Comparison of ENCODE assay signal across 27 mouse cellular contexts in the genomic region with DNA sequence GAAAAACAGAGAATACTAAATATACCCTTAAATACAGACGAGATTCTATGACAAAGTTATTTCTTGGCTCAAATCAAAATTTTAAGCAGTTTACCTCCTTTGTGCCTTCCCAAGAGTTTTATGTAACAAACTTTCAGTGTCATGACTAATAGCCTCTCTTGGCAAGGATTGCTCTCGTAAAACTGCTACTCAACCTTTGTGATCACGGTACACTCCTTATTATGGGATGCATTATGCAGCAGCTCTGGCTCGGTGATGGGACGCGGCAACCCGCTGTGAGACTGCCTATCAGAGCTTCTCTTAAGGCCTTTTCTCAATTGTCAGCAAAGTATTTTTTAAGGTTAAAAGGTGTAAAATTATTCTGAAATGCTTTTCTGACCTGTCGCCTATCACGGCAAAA. TPM values are rescaled to one million over a fixed set of nuclear protein-coding genes. Genes with fewer than 3 reads are reported as not detected.
DNase-seq lines count a peak whose midpoint lies in the region; ATAC-seq and TF ChIP-seq lines count a peak whose summit lies in the region.
"Had no signal": no experiment of that assay in that cellular context is flagged by ENCODE, and none has a peak within 500 bp of the region (broad histone marks: within the 10 kb centered on the region; RNA-seq: fewer than 3 reads in every experiment).

No protein-coding gene starts in this region.

- WGBS in kidney, embryonic 14.5 days = 60% methylated on average over 9 of the region's 9 CpGs

- no peaks in the 10 kb centered on the region for H3K4me1 ChIP-seq in kidney, embryonic 14.5 days (ENCODE audit: control insufficient read depth, insufficient read depth, low read length)
- H3K4me1 ChIP-seq: embryonic facial prominence, embryonic 13.5 days; heart, embryonic 10.5 days had no signal

- no peak for TF ChIP-seq CTCF in brain, embryonic 14.5 days (IDR thresholded peaks at IDR 0.05; ENCODE audit: borderline replicate concordance, extremely low read depth, insufficient read depth, insufficient read length)

- DNase-seq in kidney, postnatal 4 days = no peak
- peak; percentile 23 to 33 for DNase-seq in urinary bladder, postnatal 36 days (ENCODE audit: low spot score in 2 of 2)
- DNase-seq in urinary bladder, postnatal 10 days (ENCODE audit: low spot score) = no peak
- peak; percentile 60 for DNase-seq in brain, embryonic 14.5 days (ENCODE audit: low read depth)
- no peak for DNase-seq in testis, postnatal 10 days (ENCODE audit: low spot score)
- DNase-seq in adrenal gland, postnatal 10 days = no peak
- DNase-seq: adrenal gland, postnatal 25 days; B cell, adult 2 months; cerebellum, adult 11-12 months; cerebellum, adult 9-10 months; cerebellum, postnatal 25 days; gastrocnemius, postnatal 10 days; heart, adult 18-20 months; heart, postnatal 10 days; heart, postnatal 4 days had no signal

- no peak overlapping the region for H3K4me3 ChIP-seq in kidney, embryonic 14.5 days (ENCODE audit: low read length)
- H3K4me3 ChIP-seq: embryonic facial prominence, embryonic 13.5 days; forebrain, embryonic 12.5 days; heart, embryonic 10.5 days; hindbrain, embryonic 12.5 days had no signal

- TF ChIP-seq POLR2A in brain, embryonic 14.5 days (IDR thresholded peaks at IDR 0.05; ENCODE audit: borderline replicate concordance, extremely low read depth, insufficient read depth, insufficient read length, poor library complexity, severe bottlenecking) = no peak

- H3K9me3 ChIP-seq in kidney, embryonic 14.5 days (ENCODE audit: control insufficient read depth, low read length) = no peaks in the 10 kb centered on the region
- H3K9me3 ChIP-seq: embryonic facial prominence, embryonic 13.5 days; forebrain, embryonic 12.5 days; G1E; heart, embryonic 10.5 days; hindbrain, embryonic 12.5 days had no signal

- H3K9ac ChIP-seq in kidney, embryonic 14.5 days (ENCODE audit: low read depth, low read length) = no peak overlapping the region
- H3K9ac ChIP-seq: embryonic facial prominence, embryonic 13.5 days; forebrain, embryonic 12.5 days; hindbrain, embryonic 12.5 days had no signal

- H3K4me2 ChIP-seq in kidney, embryonic 14.5 days (replicated peaks; ENCODE audit: low read depth, low read length) = no peak overlapping the region
- H3K4me2 ChIP-seq: embryonic facial prominence, embryonic 13.5 days; forebrain, embryonic 12.5 days; hindbrain, embryonic 12.5 days had no signal

- H3K27ac ChIP-seq in kidney, embryonic 14.5 days (ENCODE audit: low read depth, low read length) = no peak overlapping the region
- H3K27ac ChIP-seq: embryonic facial prominence, embryonic 13.5 days; heart, embryonic 10.5 days; hindbrain, embryonic 12.5 days had no signal

- no peaks in the 10 kb centered on the region for H3K36me3 ChIP-seq in kidney, embryonic 14.5 days (ENCODE audit: control insufficient read depth, insufficient read depth, low read length)
- H3K36me3 ChIP-seq: embryonic facial prominence, embryonic 13.5 days; forebrain, embryonic 12.5 days; G1E; heart, embryonic 10.5 days; hindbrain, embryonic 12.5 days had no signal

- no peaks in the 10 kb centered on the region; the same call in none of the 2 replicates for H3K27me3 ChIP-seq in kidney, embryonic 14.5 days (ENCODE audit: control insufficient read depth, insufficient read depth, low read length)

- ATAC-seq in kidney, embryonic 14.5 days (ENCODE audit: low FRiP score, low TSS enrichment) = peak; percentile 57; the same call in 1 of the 2 replicates
- ATAC-seq: CD4-positive, CD25-positive, alpha-beta regulatory T cell, adult 4 months; hindbrain, embryonic 16.5 days; inflammation-experienced regulatory T-cells, adult 6 months had no signal

RNA-seq across cellular contexts. Expression of gene Spaca7, which starts 59.8 kb away (rescaled TPM):
- 0.69 and 0.97 TPM in 2 replicates for polyA plus RNA-seq in kidney, embryonic 14.5 days (2014; fragmentation: Nextera tagmentation; extraction: Ambion mirVana)
- polyA plus RNA-seq in brain, embryonic 14.5 days (2012; rRNA removed) = not detected in 2 replicates
- not detected for total RNA-seq in adrenal gland, postnatal 10 days (2021)
- total RNA-seq: adrenal gland, adult 18-20 months; adrenal gland, postnatal 25 days; G1E; gastrocnemius, postnatal 10 days; gastrocnemius, postnatal 4 days; heart, adult 18-20 months; heart, postnatal 10 days; heart, postnatal 4 days had no signal
- polyA plus RNA-seq: CD4-positive, CD25-positive, alpha-beta regulatory T cell, adult 4 months; embryonic facial prominence, embryonic 13.5 days; forebrain, embryonic 12.5 days; G1E; heart, embryonic 10.5 days; heart, embryonic 14.5 days; hindbrain, embryonic 12.5 days; hindbrain, embryonic 16.5 days; inflammation-experienced regulatory T-cells, adult 6 months had no signal

Comparison
In these comparisons a context has a peak if more than half of its experiments do, and no peak if none do; other contexts are left out.
1. DNase-seq: peak in urinary bladder, postnatal 36 days (2 of 2) and brain, embryonic 14.5 days (single experiment); none in kidney, postnatal 4 days (0 of 2), urinary bladder, postnatal 10 days (single experiment), testis, postnatal 10 days (single experiment) and adrenal gland, postnatal 10 days (single experiment).